Mouse (Mus musculus) layer of hippocampus, adult 8-10 months (tissue): ENCODE results near the gene Foxi1. TPM values are rescaled to one million over a fixed set of nuclear protein-coding genes. Genes with fewer than 3 reads are reported as not detected.
A peak's percentile ranks its signal among the peaks of the same experiment; 100 is the strongest.
"Not testable (repeated sequence)": the region's sequence is repeated elsewhere in the genome, so short reads cannot be mapped to it uniquely, and the experiment has no call there.

Source experiments
- DNase-seq, 2 experiments: peaks; one replicate each; pipeline ENCODE4 v3.0.0; 2022; ENCODE audit warnings: low spot score in 2 of 2
- total RNA-seq, 4 experiments: library from RNA; stranded (reverse); gene quantifications; 2 replicates each; pipeline ENCODE4 v1.2.4; 2022

Foxi1 gene
- not detected for total RNA-seq

DNA sequence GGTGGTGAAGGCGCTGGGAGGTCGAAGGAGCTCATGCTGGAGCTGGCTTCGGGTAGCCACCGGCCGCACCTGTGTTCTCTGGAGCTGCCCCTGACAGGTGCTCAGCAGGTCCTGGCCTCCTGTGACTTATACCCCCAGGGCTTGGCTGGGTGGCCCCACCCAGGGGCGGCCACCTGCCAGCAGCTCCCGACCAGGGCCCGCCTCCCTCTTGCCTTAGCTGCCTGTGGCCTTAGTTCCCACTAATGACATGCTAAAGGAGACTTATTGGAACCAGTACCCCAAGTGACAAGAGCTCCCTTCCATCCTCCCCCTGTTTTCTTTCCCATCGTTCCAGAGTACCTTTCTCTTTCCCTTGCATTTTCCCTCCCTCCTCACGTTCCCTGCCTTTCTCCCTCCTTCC is at the start of gene Foxi1:
Gene Foxi1 (minus strand): TSS at position 101 of the 400 bp plus-strand sequence.
- DNase-seq: no peak

DNA sequence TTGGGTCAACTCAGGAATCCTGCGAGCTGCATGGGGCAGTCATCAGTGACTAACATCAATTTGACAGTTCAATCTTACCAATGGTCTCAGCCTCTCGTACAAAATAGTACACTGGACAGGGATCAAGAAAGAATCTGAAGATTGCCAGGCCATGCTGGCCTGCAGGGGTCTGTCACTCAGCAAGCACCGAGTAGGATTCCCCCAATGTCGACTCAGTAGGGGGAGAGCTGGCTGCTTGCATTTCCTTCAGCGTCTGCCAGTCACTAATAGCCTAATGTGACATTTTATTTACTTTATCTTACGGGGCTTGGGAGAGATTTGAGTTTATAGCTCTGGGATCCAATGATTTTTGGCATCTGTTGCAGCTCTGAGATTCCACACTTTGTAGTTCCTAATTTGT is 35.1 kb upstream of the Foxi1 start:
- DNase-seq: no peak

DNA sequence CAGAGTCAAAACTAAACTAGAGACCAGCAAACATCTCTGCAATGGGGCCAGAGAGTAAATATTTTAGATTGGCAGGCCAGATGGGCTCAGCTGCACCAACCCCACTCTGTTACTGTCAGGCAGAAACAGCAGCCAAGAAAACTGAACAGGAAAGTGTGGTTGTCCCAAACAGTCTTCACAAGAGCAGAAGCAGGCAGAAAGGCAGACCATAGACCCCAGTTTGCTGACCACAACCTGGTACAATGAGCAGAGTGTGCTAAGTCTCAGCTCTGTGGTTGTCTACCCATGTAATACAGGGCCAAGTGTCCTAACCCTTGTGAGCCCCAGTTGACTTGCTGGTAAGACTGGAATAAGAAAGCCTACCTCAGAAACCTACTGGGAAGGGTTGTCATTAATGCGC is 32.4 kb upstream of the Foxi1 start:
- no peak for DNase-seq

DNA sequence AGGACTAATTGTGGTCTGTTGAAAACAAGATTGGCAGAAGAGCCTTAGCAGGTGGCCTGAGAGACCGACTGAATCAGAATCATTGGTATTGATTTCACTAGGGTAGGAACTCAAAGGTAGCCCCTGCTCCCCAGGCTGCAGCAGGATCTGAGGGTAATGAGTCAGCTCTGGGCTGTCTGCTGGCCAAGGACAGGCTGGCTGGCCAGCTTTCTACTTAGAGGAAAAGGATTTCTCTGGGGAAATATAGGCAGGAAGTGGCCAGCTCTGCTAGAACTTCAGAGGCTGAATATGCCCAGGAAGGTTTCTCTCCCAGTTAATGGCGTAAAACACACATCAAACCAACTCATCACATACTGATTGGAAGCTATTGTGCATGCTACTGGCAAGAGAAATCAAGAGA is 31.8 kb upstream of the Foxi1 start:
- DNase-seq: no peak

DNA sequence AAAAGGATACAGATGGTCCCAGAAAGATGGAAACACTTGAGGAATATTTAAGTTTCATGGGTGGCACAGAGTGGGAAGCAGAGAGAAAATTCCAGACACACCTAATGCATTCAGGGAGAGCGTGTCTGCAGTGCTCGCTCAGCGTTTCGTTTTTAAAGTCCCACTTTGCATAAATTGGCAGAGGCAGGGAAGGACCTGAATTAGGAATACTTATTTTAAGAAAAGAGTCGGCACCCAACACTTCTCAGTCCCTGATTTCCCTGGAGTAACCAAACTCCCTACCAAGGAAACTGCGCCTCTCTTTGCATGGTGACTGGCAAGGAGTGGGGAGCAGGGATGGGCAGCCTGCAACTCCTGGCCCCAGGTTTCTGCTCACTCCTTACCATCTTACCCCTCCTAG is 29.0 kb upstream of the Foxi1 start:
- no peak for DNase-seq

DNA sequence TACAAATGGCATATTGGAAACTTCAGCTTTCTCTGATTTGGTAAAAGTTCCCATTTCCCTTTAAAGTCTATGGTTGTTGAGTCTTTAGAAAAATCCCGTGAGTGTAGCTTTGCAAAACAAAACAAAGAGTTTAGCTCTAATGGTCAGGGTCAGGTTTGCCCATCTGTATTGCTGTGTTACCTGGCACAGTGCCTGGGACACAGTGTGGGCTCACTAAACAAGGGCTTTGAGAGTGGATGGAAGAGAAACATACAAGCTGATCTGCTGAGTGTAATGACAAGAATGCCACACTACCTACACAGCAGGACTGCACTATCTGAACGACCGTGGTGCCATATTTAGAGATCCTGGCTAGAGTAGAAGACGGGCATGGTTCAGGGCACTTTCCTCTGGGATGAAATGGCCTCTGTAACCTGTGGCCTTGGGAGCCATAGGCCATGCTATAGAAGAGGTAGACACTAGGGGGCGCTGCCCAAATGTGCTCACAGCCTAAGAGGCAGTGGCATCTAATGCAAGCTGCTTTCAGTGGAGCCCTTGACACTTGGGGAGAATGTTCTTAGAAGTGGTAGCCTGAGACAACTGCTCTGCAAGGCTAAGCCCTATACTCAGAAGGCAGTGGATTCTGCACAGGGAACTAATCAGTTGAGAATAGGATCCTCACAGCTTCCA is 28.3 kb upstream of the Foxi1 start:
- DNase-seq: peak in 1 of 2 experiments; percentile 32

DNA sequence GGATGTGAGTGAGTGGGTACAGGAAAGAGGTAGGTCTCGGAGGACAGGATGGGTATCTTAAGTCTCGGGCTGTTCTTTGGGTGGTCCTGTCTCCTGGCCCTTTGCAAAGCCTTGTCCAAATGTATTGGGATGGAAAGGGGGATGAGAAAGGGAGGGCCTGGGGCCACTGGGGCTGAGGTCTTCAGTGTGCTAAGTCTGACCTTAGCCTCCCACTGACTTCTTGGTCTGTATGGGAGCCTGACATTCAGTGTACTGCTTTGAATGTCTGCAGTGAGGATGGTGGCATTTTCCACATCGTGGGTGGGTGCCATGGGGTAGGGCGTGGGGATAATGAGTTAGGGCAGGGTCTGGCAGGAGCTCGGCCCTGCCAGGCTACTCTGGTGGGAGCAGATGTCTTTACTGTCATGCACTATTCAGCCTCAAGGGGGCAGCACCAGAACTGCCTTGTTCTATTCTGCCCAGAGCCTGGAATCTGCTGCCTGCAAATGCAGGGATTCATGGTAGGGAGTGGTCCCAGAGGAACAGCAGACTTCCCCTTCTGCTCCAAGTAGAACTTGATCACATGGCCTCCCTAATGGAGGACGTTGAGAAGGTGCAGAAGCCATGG is 21.0 kb upstream of the Foxi1 start:
- DNase-seq: peak; percentile 29 to 81

DNA sequence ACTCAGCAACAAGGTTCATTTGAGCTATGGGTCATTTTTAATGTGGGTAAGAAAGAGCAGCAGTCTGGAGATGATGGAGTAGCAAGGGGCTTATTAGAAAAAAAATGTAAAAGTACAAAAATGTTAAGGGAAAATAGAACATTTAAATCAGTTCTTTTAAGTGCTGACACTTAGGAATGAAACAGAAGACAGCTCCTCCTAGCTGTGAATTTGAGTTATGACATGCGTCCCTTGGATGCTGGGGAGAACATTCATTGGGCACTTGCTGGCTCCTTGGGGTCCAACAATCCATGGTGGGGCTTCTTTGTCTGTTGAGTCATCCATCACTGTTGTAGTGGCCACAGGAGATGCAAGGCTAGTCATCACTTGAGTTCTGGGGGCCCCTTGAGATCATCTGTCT is 19.3 kb upstream of the Foxi1 start:
- no peak for DNase-seq

DNA sequence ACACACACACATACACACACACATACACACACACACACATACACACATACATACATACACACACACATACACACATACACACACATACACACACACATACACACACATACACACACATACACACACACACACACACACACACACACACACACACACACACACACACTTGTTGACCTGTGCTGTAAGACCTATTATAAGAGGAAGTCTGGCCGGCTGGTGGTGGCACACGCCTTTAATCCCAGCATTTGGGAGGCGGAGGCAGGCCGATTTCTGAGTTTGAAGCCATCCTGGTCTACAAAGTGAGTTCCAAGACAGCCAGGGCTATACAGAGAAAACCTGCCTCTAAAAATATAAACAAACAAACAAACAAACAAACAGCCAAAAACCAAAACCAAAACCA is 12.7 kb upstream of the Foxi1 start:
- DNase-seq: not testable (repeated sequence)

DNA sequence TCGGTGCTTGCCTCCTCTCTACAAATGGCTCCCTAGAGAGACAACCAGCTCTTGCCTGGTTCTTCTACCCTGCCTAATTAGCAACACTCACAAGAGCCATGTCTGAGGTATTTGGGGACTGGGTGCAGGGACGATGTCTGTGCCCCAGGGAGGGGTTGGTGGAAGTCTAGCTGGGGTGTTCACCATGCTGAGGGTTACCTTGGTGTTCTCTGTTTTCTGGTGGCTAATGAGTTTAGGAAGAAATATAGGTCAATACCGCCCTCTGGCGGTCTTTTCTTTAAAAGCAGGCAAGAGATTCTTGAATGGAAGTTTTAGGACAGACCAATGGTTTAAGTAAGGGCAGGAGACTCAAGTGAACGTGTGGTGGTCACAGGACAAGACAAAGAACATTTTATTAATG is 5.0 kb upstream of the Foxi1 start:
- DNase-seq: peak; percentile 47 to 83

DNA sequence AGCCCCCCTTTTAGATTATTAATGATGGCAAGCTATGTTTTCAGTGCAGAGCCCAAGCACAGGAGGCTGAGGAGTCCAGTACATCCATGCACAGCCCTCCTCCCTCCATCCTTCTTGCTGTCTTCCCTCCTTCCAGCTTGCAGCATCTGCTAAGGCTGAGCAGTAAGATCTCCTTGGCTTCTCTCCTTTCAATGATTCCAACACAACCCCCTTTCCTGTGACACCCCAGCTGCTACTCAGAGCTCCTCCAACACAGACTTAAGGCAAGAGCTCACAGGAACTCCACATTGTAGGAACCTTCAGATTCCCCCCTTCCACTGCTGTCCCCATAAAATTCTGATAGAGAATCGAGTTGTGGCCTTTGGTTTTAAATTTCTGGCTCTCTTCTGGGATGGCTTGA is 5.1 kb downstream of the Foxi1 start:
- DNase-seq: no peak

DNA sequence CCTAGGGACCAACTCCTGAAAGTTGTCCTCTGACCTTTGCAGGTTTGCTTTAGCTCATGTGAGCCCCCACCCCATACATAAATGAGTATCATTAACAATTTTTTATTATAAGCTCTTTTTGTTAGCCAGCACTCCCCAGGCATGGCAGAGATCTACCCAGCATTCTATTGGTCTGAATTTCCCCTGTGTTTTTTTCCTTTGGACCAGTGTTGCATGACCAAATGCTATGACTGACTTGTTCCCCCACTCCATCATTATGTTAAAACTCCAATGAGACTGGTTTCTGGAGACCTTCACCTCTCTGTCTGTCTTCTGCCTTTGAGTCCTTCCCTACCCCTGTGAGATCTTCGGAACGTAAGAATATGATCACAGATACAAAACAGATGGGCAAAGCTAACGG is 12.7 kb downstream of the Foxi1 start:
- DNase-seq: no peak

DNA sequence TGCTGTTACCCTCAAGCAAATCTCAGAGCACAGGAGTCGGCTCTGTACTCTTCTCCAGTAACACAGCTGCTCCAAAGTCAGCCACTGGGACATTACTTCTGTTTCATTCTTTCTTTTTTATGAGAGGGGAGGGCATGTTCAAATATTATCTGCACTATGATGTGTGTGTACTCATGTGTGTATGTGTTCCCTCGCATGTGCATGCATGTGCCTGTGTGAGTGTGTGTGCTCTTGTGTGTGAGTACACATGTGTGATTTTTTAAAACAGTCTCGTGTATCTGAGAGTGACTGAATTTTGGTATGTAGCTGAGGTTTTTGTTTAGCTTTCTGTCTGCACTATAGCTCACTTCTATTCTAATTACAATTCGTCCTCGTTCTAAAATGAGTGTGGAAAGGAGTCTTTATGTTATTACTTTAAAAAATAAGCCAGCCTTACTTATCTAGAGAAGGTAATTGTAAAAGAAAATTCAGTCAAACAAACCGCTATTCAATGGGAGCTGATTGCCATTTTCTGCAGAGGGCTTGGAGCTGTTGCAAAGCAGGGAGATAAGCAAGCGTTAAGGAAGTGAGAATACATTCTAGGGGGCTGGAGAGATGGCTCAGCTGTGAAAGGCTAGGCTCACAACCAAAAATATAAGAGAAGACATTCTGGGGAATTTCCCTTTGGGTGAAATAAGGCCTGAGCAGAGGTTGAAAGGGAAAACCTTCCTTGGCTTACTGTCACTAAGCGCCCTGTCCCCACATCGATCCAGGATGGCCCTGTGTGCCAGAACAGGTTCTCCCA is 13.5 kb downstream of the Foxi1 start:
- no peak for DNase-seq

DNA sequence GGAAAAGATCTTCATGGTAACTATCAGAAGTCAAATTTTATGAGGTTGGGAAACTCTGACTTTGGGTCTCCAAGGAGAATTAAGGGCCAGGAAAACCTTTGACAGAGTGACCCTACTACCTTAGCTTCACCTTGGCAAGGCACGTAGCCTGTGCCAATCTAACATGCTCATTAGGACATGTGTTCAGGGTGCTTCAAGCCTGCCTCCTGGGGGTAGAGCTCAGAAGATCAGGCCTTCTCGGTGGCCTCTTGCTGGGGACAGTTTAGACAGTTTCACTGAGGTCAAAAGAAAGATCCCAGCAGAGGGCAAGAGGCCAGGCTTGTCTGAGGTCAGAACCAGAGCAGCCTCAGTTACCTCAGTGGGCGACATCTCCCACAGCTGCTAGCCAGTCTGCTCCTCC is 14.2 kb downstream of the Foxi1 start:
- no peak for DNase-seq

DNA sequence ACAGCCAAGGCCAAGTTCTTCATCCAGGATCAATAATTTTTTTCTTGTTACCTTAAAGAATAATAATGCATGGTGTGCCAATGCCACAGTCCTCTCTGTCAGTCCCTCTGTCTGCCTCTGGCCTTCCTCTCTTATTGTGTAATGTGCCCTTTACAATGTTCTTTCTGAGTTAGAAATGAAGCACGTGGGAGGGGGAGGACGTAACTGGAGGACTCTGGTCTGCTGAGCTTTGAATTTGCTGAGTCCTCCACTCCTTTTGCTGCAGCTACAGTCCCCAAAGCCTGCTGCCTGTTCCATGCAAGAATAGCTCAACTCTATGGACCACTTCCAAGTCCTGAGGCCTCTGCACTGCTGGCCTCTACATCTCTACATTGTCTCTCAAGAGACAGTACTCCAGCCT is 23.6 kb downstream of the Foxi1 start:
- no peak for DNase-seq

DNA sequence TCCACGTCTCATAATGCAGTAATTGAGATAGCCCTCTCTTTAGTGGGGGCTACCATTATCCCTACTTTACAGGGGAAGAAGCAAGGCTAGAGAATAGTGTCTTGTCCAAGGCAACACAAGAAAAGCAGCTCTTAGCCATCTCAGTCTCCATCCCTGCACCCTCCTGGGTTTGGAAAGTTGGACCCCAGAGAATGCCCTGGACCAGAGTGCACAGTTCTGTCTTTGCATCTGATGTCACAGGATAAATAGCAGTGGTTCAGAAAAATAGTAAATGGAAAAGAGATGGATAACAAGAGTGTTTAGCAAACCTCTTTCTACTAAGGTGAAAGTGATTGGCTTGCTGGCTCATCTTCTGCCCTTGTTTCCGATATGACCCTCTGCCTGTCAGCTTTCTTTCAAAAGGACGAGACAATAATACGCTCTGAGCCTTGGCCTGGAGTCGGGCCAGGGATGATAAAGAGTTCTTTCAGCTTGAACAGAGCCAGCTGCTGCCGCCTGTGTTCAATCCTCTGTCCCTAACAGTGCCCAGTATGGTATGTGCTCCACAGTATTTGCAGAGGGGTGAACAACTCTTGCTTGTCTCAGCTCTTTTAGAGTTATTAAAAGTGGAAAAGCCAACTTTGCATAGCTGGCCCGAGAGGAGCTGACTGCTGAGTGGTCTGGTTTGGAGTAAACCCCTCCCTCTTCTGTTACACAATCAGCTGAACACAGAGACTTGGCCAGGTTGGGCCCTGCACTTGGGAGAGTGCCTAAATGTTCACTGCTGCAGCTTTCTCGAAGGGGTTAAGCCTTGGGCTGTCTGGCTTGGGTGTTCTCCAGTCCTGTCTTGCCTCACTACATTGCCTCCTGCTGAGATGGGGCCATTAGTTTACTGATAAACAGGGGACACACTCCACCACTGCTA is 26.4 kb downstream of the Foxi1 start:
- peak; percentile 36 to 50 for DNase-seq

DNA sequence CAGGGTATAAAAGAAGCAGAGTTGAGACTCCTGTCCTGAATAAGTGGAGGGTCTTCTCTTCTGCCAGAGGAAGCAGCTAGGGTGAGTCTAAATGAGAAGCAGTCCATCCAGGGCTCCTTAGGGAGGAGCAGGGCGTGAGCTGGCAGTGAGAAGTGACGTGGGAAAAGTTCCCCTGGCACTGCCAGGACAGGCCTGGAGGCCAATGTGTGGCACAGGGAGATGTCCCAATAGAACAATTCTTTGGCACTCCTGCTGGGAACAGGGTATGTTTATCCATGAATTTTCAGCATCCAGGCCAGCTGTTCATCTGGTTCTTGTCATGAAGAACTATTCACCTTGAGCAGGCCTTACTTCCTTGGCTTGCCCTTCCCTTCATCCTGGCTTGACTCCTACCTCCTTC is 29.1 kb downstream of the Foxi1 start:
- no peak for DNase-seq

DNA sequence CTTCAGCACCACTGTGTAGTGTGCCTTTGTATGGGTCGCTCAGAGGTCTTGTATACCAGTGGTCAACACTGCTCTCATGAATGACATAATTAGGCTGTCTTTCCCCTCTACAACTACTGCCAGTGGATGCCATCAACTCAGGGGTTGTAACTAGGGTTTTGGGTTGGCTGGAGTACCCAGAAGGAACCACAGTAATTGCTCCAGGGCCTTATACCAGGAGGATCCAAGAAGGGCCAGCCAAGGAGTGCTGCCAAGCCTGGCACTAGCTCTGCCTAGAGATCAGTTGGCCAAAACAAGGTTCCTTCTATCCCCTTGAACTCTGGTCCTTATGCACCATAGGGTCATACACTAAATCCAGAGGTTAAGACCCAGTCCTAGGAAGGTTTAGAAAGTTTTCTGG is 31.5 kb downstream of the Foxi1 start:
- DNase-seq: peak; percentile 31 to 43

DNA sequence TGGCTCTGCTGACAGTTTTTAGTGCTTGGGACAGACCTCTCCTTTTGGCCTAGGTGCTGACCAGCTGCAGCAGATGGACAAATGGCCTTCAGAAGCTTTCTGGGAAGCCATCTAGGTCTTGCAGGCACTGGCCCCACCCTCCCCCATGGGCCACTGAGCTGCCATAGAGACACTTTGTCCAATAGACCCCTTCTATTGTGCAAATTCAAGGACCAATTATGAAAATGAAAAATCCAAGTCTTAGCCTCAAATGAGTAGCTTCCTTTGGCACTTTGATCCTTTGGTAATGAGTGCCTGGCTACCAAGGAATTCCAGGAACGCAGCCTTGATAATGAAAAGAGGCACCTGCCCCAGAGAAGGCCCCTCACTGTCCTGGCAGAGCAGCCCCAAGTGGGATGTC is 36.7 kb downstream of the Foxi1 start:
- no peak for DNase-seq

DNA sequence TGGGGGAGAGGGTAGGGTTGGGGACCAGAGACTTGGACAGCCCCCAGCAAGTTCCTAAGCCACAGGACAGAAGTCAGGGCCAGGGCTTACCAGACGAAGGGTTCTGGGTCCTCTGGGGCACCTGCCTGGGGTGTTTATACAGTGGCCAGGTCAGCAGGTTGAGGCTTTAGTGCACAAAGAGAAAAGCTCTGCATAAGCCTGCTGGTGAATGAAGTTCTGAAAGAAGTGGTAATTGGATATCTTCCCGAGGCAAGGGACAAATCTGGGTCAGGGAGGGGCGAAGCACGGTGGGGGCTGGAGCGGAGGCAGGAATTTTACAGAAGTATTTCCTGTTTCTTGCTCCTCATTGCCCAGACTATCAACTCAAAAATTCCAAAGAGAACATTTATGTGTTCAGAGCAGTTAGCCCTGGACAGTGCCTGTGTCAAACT is 38.4 kb downstream of the Foxi1 start:
- DNase-seq: no peak

DNA sequence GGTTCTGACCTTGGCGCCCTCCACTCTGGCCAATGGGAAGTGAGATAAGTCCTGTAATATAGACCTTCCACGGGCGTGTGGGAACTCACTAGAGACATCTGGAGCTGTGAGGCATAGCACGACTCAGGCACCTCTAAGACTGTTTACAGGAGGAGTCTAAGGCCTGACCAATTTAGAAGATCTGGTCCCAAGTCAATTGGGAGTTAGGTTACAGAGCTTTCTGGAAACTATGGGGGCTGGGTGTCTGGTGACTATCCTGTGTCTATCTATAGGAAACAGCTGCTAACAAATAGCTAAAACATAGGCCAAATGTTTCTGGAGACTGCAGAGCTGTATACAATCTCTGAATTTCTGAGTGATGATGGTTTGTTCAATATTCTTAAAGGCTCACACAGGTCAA is 41.5 kb downstream of the Foxi1 start:
- DNase-seq: no peak

DNA sequence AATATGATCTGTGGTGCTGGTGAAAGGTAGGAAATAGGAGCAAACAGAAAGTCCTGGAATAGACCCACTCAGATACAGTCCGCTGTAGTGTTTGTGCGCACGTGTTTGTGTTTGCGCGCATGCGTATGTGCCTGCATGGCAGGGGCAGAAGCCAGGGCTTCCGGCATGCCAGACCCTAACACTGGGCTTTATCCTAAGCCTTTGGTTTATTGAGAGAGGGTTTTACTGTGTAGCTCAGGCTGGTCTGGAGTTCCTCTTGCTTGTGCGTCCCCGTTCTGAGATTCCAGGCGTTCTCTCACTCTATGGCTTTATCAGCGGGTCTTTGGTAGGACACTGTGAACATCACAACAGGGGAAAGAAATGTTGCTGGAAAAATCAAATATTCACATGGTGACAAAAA is 42.6 kb downstream of the Foxi1 start:
- no peak for DNase-seq
